Mouse (Mus musculus): ENCODE results near the gene Tmcc3. TPM values are rescaled to one million over a fixed set of nuclear protein-coding genes. Genes with fewer than 3 reads are reported as not detected.
"Not testable (repeated sequence)": the region's sequence is repeated elsewhere in the genome, so short reads cannot be mapped to it uniquely, and the experiment has no call there.

Tmcc3 gene
- polyA plus RNA-seq, 1 experiment from 2014 or later: 5.7 TPM

GRCm38 (mm10) chr10:94523297-94523696 is 211.5 kb downstream of the Tmcc3 start:
- DNase-seq (ENCODE audit: low spot score): no peak
- peaks cover 10% of the 10 kb centered on the region for H3K27me3 ChIP-seq (ENCODE audit: low read depth, poor library complexity, severe bottlenecking)
- no peaks in the 10 kb centered on the region for H3K36me3 ChIP-seq
- peak overlapping the region; percentile 14; the same call in 1 of the 2 replicates for H3K27ac ChIP-seq
- peaks cover 47% of the 10 kb centered on the region for H3K4me1 ChIP-seq
- H3K4me3 ChIP-seq: no peak overlapping the region
- WGBS: 77% methylated on average over 8 of the region's 8 CpGs
- no peaks in the 10 kb centered on the region for H3K9me3 ChIP-seq (replicated peaks)

- Histone ChIP-seq H3K4me1 (peaks cover 47% of the 10 kb centered on the region), H3K9me3 (replicated peaks) (no peaks in the 10 kb centered on the region), H3K4me3 (no peak overlapping the region), H3K27ac (peak overlapping the region; percentile 14; the same call in 1 of the 2 replicates), H3K27me3 (ENCODE audit: low read depth, poor library complexity, severe bottlenecking) (peaks cover 6% of the 10 kb centered on the region; the same call in 1 of the 2 replicates), H3K36me3 (no peaks in the 10 kb centered on the region)
- peak; percentile 65 for DNase-seq (ENCODE audit: low spot score)
- 22% methylated on average over 18 of the region's 18 CpGs for WGBS
Measured at GRCm38 (mm10) chr10:94523711-94524156, 212.0 kb downstream of the Tmcc3 start.

GRCm38 (mm10) chr10:94524966-94525365 is 213.2 kb downstream of the Tmcc3 start:
- DNase-seq (ENCODE audit: low spot score): no peak
- Histone ChIP-seq H3K4me3 (no peak overlapping the region), H3K9me3 (replicated peaks) (no peaks in the 10 kb centered on the region), H3K27me3 (ENCODE audit: low read depth, poor library complexity, severe bottlenecking) (peaks cover 3% of the 10 kb centered on the region; the same call in 1 of the 2 replicates), H3K4me1 (peaks cover 44% of the 10 kb centered on the region), H3K36me3 (no peaks in the 10 kb centered on the region), H3K27ac (0 out of 2 replicates have a peak overlapping the region, but pooled peaks have one; percentile 25)
- WGBS: 60% methylated on average over 6 of the region's 6 CpGs

- H3K36me3 ChIP-seq: no peaks in the 10 kb centered on the region
- H3K4me1 ChIP-seq: peaks cover 35% of the 10 kb centered on the region
- WGBS: 96% methylated on average over 7 of the region's 7 CpGs
- H3K4me3 ChIP-seq: no peak overlapping the region
- H3K27me3 ChIP-seq (ENCODE audit: low read depth, poor library complexity, severe bottlenecking): peaks cover 3% of the 10 kb centered on the region; the same call in 1 of the 2 replicates
- no peak overlapping the region for H3K27ac ChIP-seq
- no peaks in the 10 kb centered on the region for H3K9me3 ChIP-seq (replicated peaks)
- no peak for DNase-seq (ENCODE audit: low spot score)
Measured at GRCm38 (mm10) chr10:94525784-94526183, 214.0 kb downstream of the Tmcc3 start.

GRCm38 (mm10) chr10:94526834-94527233 is 215.1 kb downstream of the Tmcc3 start:
- H3K4me3 ChIP-seq: no peak overlapping the region
- no peak overlapping the region for H3K27ac ChIP-seq
- no peaks in the 10 kb centered on the region for H3K36me3 ChIP-seq
- 88% methylated on average over 8 of the region's 8 CpGs for WGBS
- DNase-seq (ENCODE audit: low spot score): no peak
- H3K4me1 ChIP-seq: peaks cover 30% of the 10 kb centered on the region
- H3K27me3 ChIP-seq (ENCODE audit: low read depth, poor library complexity, severe bottlenecking): peaks cover 3% of the 10 kb centered on the region; the same call in 1 of the 2 replicates
- H3K9me3 ChIP-seq (replicated peaks): no peaks in the 10 kb centered on the region

- H3K4me1 ChIP-seq: peaks cover 27% of the 10 kb centered on the region
- no peaks in the 10 kb centered on the region for H3K36me3 ChIP-seq
- no peak overlapping the region for H3K27ac ChIP-seq
- no peak overlapping the region for H3K4me3 ChIP-seq
- no peaks in the 10 kb centered on the region for H3K9me3 ChIP-seq (replicated peaks)
- peaks cover 3% of the 10 kb centered on the region; the same call in 1 of the 2 replicates for H3K27me3 ChIP-seq (ENCODE audit: low read depth, poor library complexity, severe bottlenecking)
- DNase-seq (ENCODE audit: low spot score): no peak
- WGBS: 93% methylated on average over 6 of the region's 6 CpGs
Measured at GRCm38 (mm10) chr10:94527248-94527647, 215.5 kb downstream of the Tmcc3 start.

- Histone ChIP-seq H3K4me3 (no peak overlapping the region), H3K27ac (no peak overlapping the region), H3K9me3 (replicated peaks) (no peaks in the 10 kb centered on the region), H3K4me1 (peaks cover 10% of the 10 kb centered on the region), H3K27me3 (ENCODE audit: low read depth, poor library complexity, severe bottlenecking) (no peaks in the 10 kb centered on the region), H3K36me3 (no peaks in the 10 kb centered on the region)
- DNase-seq (ENCODE audit: low spot score): no peak
- 90% methylated on average over 2 of the region's 2 CpGs for WGBS
Measured at GRCm38 (mm10) chr10:94530079-94530478, 218.3 kb downstream of the Tmcc3 start.

GRCm38 (mm10) chr10:94531482-94531881 is 219.7 kb downstream of the Tmcc3 start:
- no peak overlapping the region for H3K27ac ChIP-seq
- no peak for DNase-seq (ENCODE audit: low spot score)
- H3K27me3 ChIP-seq (ENCODE audit: low read depth, poor library complexity, severe bottlenecking): no peaks in the 10 kb centered on the region
- no peaks in the 10 kb centered on the region for H3K9me3 ChIP-seq (replicated peaks)
- H3K4me1 ChIP-seq: peaks cover 5% of the 10 kb centered on the region; the same call in 1 of the 2 replicates
- H3K4me3 ChIP-seq: no peak overlapping the region
- no peaks in the 10 kb centered on the region for H3K36me3 ChIP-seq

- no peak overlapping the region for H3K27ac ChIP-seq
- WGBS: 72% methylated on average over 6 of the region's 6 CpGs
- no peak overlapping the region for H3K4me3 ChIP-seq
- H3K9me3 ChIP-seq (replicated peaks): no peaks in the 10 kb centered on the region
- H3K36me3 ChIP-seq: no peaks in the 10 kb centered on the region
- DNase-seq (ENCODE audit: low spot score): no peak
- no peaks in the 10 kb centered on the region for H3K27me3 ChIP-seq (ENCODE audit: low read depth, poor library complexity, severe bottlenecking)
- peaks cover 10% of the 10 kb centered on the region; the same call in 1 of the 2 replicates for H3K4me1 ChIP-seq
Measured at GRCm38 (mm10) chr10:94533081-94533724, 221.5 kb downstream of the Tmcc3 start.

GRCm38 (mm10) chr10:94538623-94539022 is 226.9 kb downstream of the Tmcc3 start:
- not testable (repeated sequence) for DNase-seq (ENCODE audit: low spot score); H3K36me3 ChIP-seq
- 90% methylated on average over 2 of the region's 2 CpGs for WGBS

GRCm38 (mm10) chr10:94540241-94540640 is 228.5 kb downstream of the Tmcc3 start:
- Histone ChIP-seq H3K27me3 (ENCODE audit: low read depth, poor library complexity, severe bottlenecking) (no peaks in the 10 kb centered on the region), H3K4me1 (peaks cover 11% of the 10 kb centered on the region), H3K36me3 (no peaks in the 10 kb centered on the region), H3K9me3 (replicated peaks) (no peaks in the 10 kb centered on the region; the same call in 1 of the 2 replicates), H3K4me3 (no peak overlapping the region), H3K27ac (no peak overlapping the region)
- no peak for DNase-seq (ENCODE audit: low spot score)
- WGBS: 76% methylated on average over 4 of the region's 4 CpGs

More at GRCm38 (mm10) chr10:94538623-94539022, 226.9 kb downstream of the Tmcc3 start:
- H3K9me3 ChIP-seq (replicated peaks); H3K4me1 ChIP-seq; H3K27ac ChIP-seq; H3K4me3 ChIP-seq; H3K27me3 ChIP-seq (ENCODE audit: low read depth, poor library complexity, severe bottlenecking): not testable (repeated sequence)

- H3K27ac ChIP-seq: no peak overlapping the region
- H3K36me3 ChIP-seq: no peaks in the 10 kb centered on the region
- H3K4me1 ChIP-seq: peaks cover 17% of the 10 kb centered on the region
- H3K4me3 ChIP-seq: no peak overlapping the region
- no peaks in the 10 kb centered on the region for H3K27me3 ChIP-seq (ENCODE audit: low read depth, poor library complexity, severe bottlenecking)
- WGBS: 61% methylated on average over 8 of the region's 8 CpGs
- H3K9me3 ChIP-seq (replicated peaks): no peaks in the 10 kb centered on the region; the same call in 1 of the 2 replicates
- no peak for DNase-seq (ENCODE audit: low spot score)
Measured at GRCm38 (mm10) chr10:94543956-94544355, 232.2 kb downstream of the Tmcc3 start.

- no peak for DNase-seq (ENCODE audit: low spot score)
- H3K27me3 ChIP-seq (ENCODE audit: low read depth, poor library complexity, severe bottlenecking): no peaks in the 10 kb centered on the region
- peaks cover 17% of the 10 kb centered on the region for H3K4me1 ChIP-seq
- H3K4me3 ChIP-seq: no peak overlapping the region
- H3K36me3 ChIP-seq: no peaks in the 10 kb centered on the region
- no peak overlapping the region for H3K27ac ChIP-seq
- no peaks in the 10 kb centered on the region; the same call in 1 of the 2 replicates for H3K9me3 ChIP-seq (replicated peaks)
- WGBS: 14% methylated on average over 8 of the region's 8 CpGs
Measured at GRCm38 (mm10) chr10:94544803-94545202, 233.1 kb downstream of the Tmcc3 start.

Data from limb, embryonic 10.5 days (tissue).